Mouse (Mus musculus): ENCODE data around the gene Ankrd34c. TPM values are rescaled to one million over a fixed set of nuclear protein-coding genes. Genes with fewer than 3 reads are reported as not detected.
A peak's percentile ranks its signal among the peaks of the same experiment; 100 is the strongest.

Gene Ankrd34c
- polyA plus RNA-seq, 1 experiment from 2014 or later = 0.11 TPM

DNA sequence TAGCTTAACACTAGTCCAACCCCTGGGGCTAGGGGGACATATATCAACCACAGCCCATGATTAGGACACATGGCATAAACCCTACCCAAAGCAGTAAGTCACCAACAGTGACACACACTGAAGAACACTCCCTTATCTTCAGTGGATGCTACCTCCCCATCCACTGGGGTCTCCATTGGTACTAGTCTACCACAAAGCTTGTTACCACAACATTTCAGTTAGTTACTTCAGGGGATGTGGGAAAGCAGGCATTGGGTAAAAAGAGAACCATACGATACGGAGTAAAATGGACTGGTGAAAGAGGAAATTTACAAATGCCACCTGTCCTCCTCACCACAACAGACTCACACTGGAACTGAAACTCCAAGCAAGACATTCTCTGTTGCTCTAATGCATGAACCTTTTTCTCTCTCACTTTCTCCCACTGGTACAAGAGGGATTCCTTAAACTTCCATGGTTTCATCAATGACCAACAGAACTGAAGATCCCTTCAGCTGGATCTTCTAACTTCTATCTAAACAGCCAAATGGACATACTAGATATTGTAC lies 37.3 kb downstream of the Ankrd34c start:
- ATAC-seq (replicated peaks; ENCODE audit: insufficient number of reproducible peaks, low FRiP score, low TSS enrichment, low read depth) = no peak
- no peaks in the 10 kb centered on the region for H3K9me3 ChIP-seq (replicated peaks; ENCODE audit: control insufficient read depth, low read length)
- H3K9ac ChIP-seq (replicated peaks; ENCODE audit: low read length) = no peak overlapping the region
- H3K27ac ChIP-seq (replicated peaks; ENCODE audit: low read depth, low read length) = no peak overlapping the region
- no peaks in the 10 kb centered on the region; the same call in 1 of the 2 replicates for H3K4me1 ChIP-seq (ENCODE audit: control insufficient read depth, insufficient read depth, low read length)
- H3K36me3 ChIP-seq (replicated peaks; ENCODE audit: control insufficient read depth, insufficient read depth, low read depth, low read length) = no peaks in the 10 kb centered on the region; the same call in 1 of the 2 replicates
- no peak overlapping the region for H3K4me3 ChIP-seq (ENCODE audit: low read depth, low read length)
- 92% methylated on average over 2 of the region's 2 CpGs for WGBS
- no peak overlapping the region for H3K4me2 ChIP-seq (ENCODE audit: low read depth, low read length)
- DNase-seq (ENCODE audit: low spot score) = no peak
- H3K27me3 ChIP-seq (ENCODE audit: control insufficient read depth, insufficient read depth, low read length) = no peaks in the 10 kb centered on the region

GRCm38 (mm10) chr9:89695143-89695542 lies 43.1 kb downstream of the Ankrd34c start:
- Histone ChIP-seq H3K9me3 (replicated peaks; ENCODE audit: control insufficient read depth, low read length) (no peaks in the 10 kb centered on the region), H3K9ac (replicated peaks; ENCODE audit: low read length) (no peak overlapping the region), H3K4me1 (ENCODE audit: control insufficient read depth, insufficient read depth, low read length) (no peaks in the 10 kb centered on the region), H3K27ac (replicated peaks; ENCODE audit: low read depth, low read length) (no peak overlapping the region), H3K4me3 (ENCODE audit: low read depth, low read length) (no peak overlapping the region), H3K27me3 (ENCODE audit: control insufficient read depth, insufficient read depth, low read length) (no peaks in the 10 kb centered on the region), H3K4me2 (ENCODE audit: low read depth, low read length) (no peak overlapping the region), H3K36me3 (replicated peaks; ENCODE audit: control insufficient read depth, insufficient read depth, low read depth, low read length) (no peaks in the 10 kb centered on the region; the same call in 1 of the 2 replicates)
- DNase-seq (ENCODE audit: low spot score) (no peak), ATAC-seq (replicated peaks; ENCODE audit: insufficient number of reproducible peaks, low FRiP score, low TSS enrichment, low read depth) (no peak)
- WGBS = 77% methylated on average over 1 of the region's 1 CpGs

DNA sequence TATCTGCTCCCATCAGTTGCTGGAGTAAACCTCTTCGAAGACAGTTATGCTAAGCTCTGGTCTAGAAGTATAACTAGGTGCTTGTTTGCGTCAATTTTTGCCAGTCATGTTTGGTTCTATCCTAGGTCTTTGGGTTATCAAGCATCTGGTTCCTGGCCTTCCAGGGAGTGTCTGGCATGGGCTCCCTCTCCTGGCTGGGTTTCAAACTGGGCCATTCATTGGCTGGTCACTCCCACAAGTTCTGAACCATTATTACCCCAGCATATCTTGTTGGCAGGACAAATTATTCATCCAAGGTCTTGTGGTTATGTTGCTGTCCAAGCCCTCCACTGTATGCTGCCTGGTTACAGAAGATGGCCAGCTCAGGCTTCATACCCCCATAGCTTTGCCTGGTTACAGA lies 44.6 kb downstream of the Ankrd34c start:
- ATAC-seq (replicated peaks; ENCODE audit: insufficient number of reproducible peaks, low FRiP score, low TSS enrichment, low read depth) (no peak), DNase-seq (ENCODE audit: low spot score) (no peak)
- H3K4me3 ChIP-seq (ENCODE audit: low read depth, low read length) = no peak overlapping the region
- H3K27ac ChIP-seq (replicated peaks; ENCODE audit: low read depth, low read length) = no peak overlapping the region
- H3K36me3 ChIP-seq (replicated peaks; ENCODE audit: control insufficient read depth, insufficient read depth, low read depth, low read length) = no peaks in the 10 kb centered on the region
- no peaks in the 10 kb centered on the region for H3K9me3 ChIP-seq (replicated peaks; ENCODE audit: control insufficient read depth, low read length)
- no peak overlapping the region for H3K9ac ChIP-seq (replicated peaks; ENCODE audit: low read length)
- H3K4me1 ChIP-seq (ENCODE audit: control insufficient read depth, insufficient read depth, low read length) = no peaks in the 10 kb centered on the region
- no peaks in the 10 kb centered on the region for H3K27me3 ChIP-seq (ENCODE audit: control insufficient read depth, insufficient read depth, low read length)
- 98% methylated on average over 2 of the region's 2 CpGs for whole genome bisulfite sequencing
- no peak overlapping the region for H3K4me2 ChIP-seq (ENCODE audit: low read depth, low read length)

- ATAC-seq (replicated peaks; ENCODE audit: insufficient number of reproducible peaks, low FRiP score, low TSS enrichment, low read depth) = no peak
Measured at GRCm38 (mm10) chr9:89689179-89689578, 49.1 kb downstream of the Ankrd34c start.

DNA sequence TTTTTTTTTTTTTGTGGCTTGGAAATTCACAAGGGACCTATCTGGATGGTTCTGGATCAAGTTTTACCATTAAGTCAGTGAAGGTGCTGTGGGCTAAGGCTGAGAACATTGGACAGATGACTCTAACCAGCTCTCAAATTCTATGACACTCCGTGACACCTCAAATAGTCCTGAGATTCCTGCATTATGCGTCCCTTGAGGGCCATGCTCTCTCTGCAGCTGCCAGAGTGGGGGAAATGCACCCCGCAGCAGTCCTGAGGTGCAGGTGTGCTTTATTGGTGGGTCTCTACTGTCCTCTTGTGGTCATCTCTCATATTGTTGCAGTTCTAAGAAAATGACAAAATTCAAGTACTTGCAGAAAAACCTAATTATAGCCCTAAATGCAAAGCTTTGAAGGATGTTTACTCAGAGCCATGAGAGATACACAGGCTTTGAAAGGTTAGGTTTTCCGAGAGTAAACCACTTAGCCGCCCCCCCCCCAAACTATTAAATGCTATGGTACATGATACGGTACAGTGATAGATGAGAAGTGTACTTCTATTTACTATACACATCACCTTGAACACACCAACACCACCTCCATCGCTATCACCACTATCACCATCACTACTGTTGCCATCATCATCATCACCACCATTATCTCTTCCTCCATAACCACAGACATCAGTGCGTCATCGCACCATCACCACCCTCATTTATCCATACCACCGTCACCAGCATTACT lies 50.6 kb downstream of the Ankrd34c start:
- no peak overlapping the region for H3K27ac ChIP-seq (replicated peaks; ENCODE audit: low read depth, low read length)
- H3K36me3 ChIP-seq (replicated peaks; ENCODE audit: control insufficient read depth, insufficient read depth, low read depth, low read length) = no peaks in the 10 kb centered on the region
- H3K9me3 ChIP-seq (replicated peaks; ENCODE audit: control insufficient read depth, low read length) = no peaks in the 10 kb centered on the region
- no peak for ATAC-seq (replicated peaks; ENCODE audit: insufficient number of reproducible peaks, low FRiP score, low TSS enrichment, low read depth)
- DNase-seq (ENCODE audit: low spot score) = peak; percentile 52
- no peak overlapping the region for H3K9ac ChIP-seq (replicated peaks; ENCODE audit: low read length)
- 57% methylated on average over 10 of the region's 10 CpGs for WGBS
- H3K27me3 ChIP-seq (ENCODE audit: control insufficient read depth, insufficient read depth, low read length) = no peaks in the 10 kb centered on the region
- no peaks in the 10 kb centered on the region for H3K4me1 ChIP-seq (ENCODE audit: control insufficient read depth, insufficient read depth, low read length)
- H3K4me2 ChIP-seq (ENCODE audit: low read depth, low read length) = no peak overlapping the region
- no peak overlapping the region for H3K4me3 ChIP-seq (ENCODE audit: low read depth, low read length)

More at GRCm38 (mm10) chr9:89689179-89689578, 49.1 kb downstream of the Ankrd34c start:
- Histone ChIP-seq H3K4me1 (ENCODE audit: control insufficient read depth, insufficient read depth, low read length) (no peaks in the 10 kb centered on the region), H3K9me3 (replicated peaks; ENCODE audit: control insufficient read depth, low read length) (no peaks in the 10 kb centered on the region), H3K27me3 (ENCODE audit: control insufficient read depth, insufficient read depth, low read length) (no peaks in the 10 kb centered on the region), H3K27ac (replicated peaks; ENCODE audit: low read depth, low read length) (no peak overlapping the region), H3K9ac (replicated peaks; ENCODE audit: low read length) (no peak overlapping the region), H3K4me2 (ENCODE audit: low read depth, low read length) (no peak overlapping the region), H3K4me3 (ENCODE audit: low read depth, low read length) (no peak overlapping the region), H3K36me3 (replicated peaks; ENCODE audit: control insufficient read depth, insufficient read depth, low read depth, low read length) (no peaks in the 10 kb centered on the region)
- no peak for DNase-seq (ENCODE audit: low spot score)
- 59% methylated on average over 1 of the region's 1 CpGs for WGBS

- H3K27me3 ChIP-seq (ENCODE audit: control insufficient read depth, insufficient read depth, low read length) = no peaks in the 10 kb centered on the region
- no peak overlapping the region for H3K4me3 ChIP-seq (ENCODE audit: low read depth, low read length)
- H3K4me1 ChIP-seq (ENCODE audit: control insufficient read depth, insufficient read depth, low read length) = no peaks in the 10 kb centered on the region
- no peak overlapping the region for H3K27ac ChIP-seq (replicated peaks; ENCODE audit: low read depth, low read length)
- DNase-seq (ENCODE audit: low spot score) (no peak), ATAC-seq (replicated peaks; ENCODE audit: insufficient number of reproducible peaks, low FRiP score, low TSS enrichment, low read depth) (no peak)
- H3K9ac ChIP-seq (replicated peaks; ENCODE audit: low read length) = no peak overlapping the region
- H3K4me2 ChIP-seq (ENCODE audit: low read depth, low read length) = no peak overlapping the region
- no peaks in the 10 kb centered on the region for H3K9me3 ChIP-seq (replicated peaks; ENCODE audit: control insufficient read depth, low read length)
- no peaks in the 10 kb centered on the region for H3K36me3 ChIP-seq (replicated peaks; ENCODE audit: control insufficient read depth, insufficient read depth, low read depth, low read length)
- WGBS = 65% methylated on average over 2 of the region's 2 CpGs
Measured at GRCm38 (mm10) chr9:89686262-89686661, 52.0 kb downstream of the Ankrd34c start.

DNA sequence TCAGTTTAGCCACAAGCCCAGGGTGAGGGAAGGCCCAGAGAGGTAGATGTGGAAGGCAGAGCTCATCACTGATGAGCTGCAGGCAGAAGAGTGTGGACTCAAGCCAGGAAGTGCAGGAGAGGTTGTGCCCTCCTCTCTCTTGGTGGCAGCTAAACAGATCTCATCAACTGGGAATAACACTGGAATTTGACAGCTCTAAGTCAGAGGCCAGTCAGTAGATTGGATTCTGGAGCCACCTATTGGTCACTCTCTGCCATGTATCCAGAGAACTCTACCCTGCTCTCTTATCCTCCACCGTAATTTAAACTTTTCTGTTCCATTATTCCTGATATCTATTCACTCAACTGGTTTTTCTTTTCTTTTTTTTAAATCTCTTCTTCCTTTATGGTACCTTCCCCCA lies 59.3 kb downstream of the Ankrd34c start:
- Histone ChIP-seq H3K4me3 (ENCODE audit: low read depth, low read length) (no peak overlapping the region), H3K9me3 (replicated peaks; ENCODE audit: control insufficient read depth, low read length) (no peaks in the 10 kb centered on the region), H3K4me1 (ENCODE audit: control insufficient read depth, insufficient read depth, low read length) (no peaks in the 10 kb centered on the region), H3K9ac (replicated peaks; ENCODE audit: low read length) (no peak overlapping the region), H3K36me3 (replicated peaks; ENCODE audit: control insufficient read depth, insufficient read depth, low read depth, low read length) (no peaks in the 10 kb centered on the region), H3K27ac (replicated peaks; ENCODE audit: low read depth, low read length) (no peak overlapping the region), H3K27me3 (ENCODE audit: control insufficient read depth, insufficient read depth, low read length) (no peaks in the 10 kb centered on the region), H3K4me2 (ENCODE audit: low read depth, low read length) (no peak overlapping the region)
- 62% methylated on average over 1 of the region's 1 CpGs for WGBS
- ATAC-seq (replicated peaks; ENCODE audit: insufficient number of reproducible peaks, low FRiP score, low TSS enrichment, low read depth) (0 out of 2 replicates have a peak, but pooled peaks have one; percentile 71), DNase-seq (ENCODE audit: low spot score) (peak; percentile 45)

All from embryonic facial prominence, embryonic 11.5 days (tissue).